Mouse (Mus musculus) ES-CJ7 (cell line): ENCODE results near the gene Dnah14.

Experiments used
- DNase-seq: peaks from one replicate; pipeline ENCODE4 v3.0.0; 2011; ENCODE audit warnings: low read depth, low spot score

Dnah14 gene

DNA sequence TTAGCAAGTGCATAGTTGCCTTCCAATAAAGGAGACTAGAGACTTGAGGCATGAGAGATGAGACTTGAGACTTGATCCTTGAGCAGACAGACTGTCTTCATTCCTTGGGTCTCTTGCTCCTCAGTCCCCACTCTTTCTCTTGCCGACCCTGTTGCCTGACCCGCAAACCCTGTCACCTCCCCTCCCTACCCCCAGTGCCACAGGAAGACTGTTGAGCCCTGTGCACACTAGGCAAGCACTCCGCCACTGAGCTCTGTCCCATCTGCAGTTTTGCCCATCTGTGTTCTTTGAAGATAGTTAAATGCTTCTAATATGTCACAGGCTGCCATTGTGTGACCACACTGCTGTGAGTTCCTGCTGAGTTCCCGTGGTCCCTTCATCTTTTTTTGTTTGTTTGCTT is 23.0 kb downstream of the Dnah14 start:
- no peak for DNase-seq

- no peak for DNase-seq
Observed at GRCm38 (mm10) chr1:181611118-181611517, 34.8 kb downstream of the Dnah14 start.

- peak; percentile 77 for DNase-seq
Observed at GRCm38 (mm10) chr1:181615866-181616491, 39.6 kb downstream of the Dnah14 start.

- DNase-seq, result peak; percentile 60
Observed at GRCm38 (mm10) chr1:181617332-181617731, 41.0 kb downstream of the Dnah14 start.

DNA sequence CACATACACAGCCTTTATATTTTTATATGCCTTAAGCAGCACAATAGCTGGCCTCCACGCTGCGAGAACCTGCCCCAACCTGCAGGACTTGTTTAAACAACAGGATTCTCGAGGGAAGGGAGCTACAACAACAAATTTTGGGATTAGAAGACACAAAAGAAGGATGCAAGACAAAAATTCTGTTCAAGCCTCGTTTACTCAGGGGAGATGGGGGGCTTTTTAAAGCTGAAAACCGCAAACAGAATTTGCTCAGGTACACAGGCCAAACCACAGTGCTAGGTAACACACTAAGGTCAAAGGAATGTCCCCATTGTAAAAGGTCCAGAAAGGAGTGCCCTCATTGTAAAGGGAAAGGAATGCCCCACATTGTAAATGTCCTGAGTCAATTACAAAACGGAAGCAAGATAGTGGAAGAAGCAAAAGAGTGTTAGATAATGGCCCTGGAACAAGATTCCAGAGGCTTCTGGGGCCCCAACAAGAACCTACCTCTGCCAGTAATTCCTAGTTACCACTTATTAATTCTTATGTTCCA is 46.9 kb downstream of the Dnah14 start:
- DNase-seq, result peak; percentile 64

GRCm38 (mm10) chr1:181624876-181625275 is 48.5 kb downstream of the Dnah14 start:
- DNase-seq, result no peak

GRCm38 (mm10) chr1:181628276-181628675 is 51.9 kb downstream of the Dnah14 start:
- no peak for DNase-seq

- DNase-seq, result no peak
Observed at GRCm38 (mm10) chr1:181631371-181631770, 55.0 kb downstream of the Dnah14 start.

- no peak for DNase-seq
Observed at GRCm38 (mm10) chr1:181637997-181638713, 61.8 kb downstream of the Dnah14 start.

GRCm38 (mm10) chr1:181640383-181640782 is 64.0 kb downstream of the Dnah14 start:
- no peak for DNase-seq

GRCm38 (mm10) chr1:181647467-181647866 is 71.1 kb downstream of the Dnah14 start:
- DNase-seq, result peak; percentile 45

DNA sequence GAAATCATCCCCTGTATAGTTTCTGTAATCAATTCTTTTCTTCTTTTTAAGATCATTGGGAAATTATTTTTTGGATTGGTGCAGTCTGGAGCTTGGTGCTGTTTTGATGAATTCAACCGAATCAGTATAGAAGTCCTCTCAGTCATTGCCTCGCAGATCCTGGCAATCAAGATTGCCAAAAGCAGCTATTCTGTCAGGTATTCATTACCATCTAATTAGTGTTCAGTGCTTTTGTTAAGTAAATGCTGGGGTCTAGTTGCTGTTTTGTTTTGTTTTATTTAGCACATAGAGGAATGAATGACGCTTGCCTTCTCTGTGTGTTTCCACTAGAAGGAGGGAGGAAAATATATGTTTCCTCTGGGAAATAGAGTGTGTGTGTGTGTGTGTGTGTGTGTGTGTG is 77.1 kb downstream of the Dnah14 start:
- DNase-seq, result no peak

- no peak for DNase-seq
Observed at GRCm38 (mm10) chr1:181656421-181656820, 80.1 kb downstream of the Dnah14 start.

- no peak for DNase-seq
Observed at GRCm38 (mm10) chr1:181666801-181667200, 90.4 kb downstream of the Dnah14 start.

- DNase-seq, result no peak
Observed at GRCm38 (mm10) chr1:181694729-181695498, 118.6 kb downstream of the Dnah14 start.

DNA sequence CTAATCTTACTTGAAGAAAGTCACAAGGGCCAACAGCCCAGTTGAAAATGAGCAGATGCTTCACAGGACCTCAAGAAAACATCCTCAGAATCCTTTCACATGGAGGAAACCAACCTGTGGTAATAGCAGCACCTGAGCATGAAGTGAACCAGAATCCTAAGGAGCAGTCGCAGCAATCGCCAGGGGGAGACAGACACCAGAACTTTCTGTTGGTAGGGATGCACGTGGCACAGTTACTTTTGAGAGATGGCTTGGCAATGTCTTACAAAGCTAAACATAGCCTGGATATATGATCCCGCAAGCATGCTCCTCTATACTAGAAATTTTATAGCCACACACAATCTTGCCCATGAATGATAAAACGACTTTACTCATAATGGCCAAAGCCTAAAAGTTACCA is 152.3 kb downstream of the Dnah14 start:
- peak; percentile 62 for DNase-seq

- DNase-seq, result no peak
Observed at GRCm38 (mm10) chr1:181733517-181733916, 157.2 kb downstream of the Dnah14 start.

- DNase-seq, result peak; percentile 82
Observed at GRCm38 (mm10) chr1:181740259-181740658, 163.9 kb downstream of the Dnah14 start.

GRCm38 (mm10) chr1:181742251-181742885 is 166.0 kb downstream of the Dnah14 start:
- DNase-seq, result peak; percentile 78

DNA sequence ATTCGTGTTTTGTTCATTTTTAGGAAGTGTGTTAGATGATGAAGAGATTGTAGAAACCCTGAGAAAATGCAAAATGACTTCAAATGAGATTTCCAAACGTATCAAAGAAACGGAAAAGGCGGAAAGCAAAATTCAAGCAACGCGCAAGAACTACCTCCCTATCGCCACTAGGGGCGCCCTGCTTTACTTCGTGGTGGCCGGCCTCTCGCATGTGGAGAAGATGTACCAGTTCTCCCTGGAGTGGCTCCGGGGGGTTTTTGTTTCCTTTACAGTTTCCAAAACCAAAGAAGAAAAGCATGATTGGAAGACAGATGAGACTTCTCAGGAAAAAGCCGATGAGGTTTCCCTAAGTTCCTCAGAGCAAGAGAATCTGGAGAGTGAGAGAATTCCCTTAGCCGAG is 193.0 kb downstream of the Dnah14 start:
- DNase-seq, result peak; percentile 74

- no peak for DNase-seq
Observed at GRCm38 (mm10) chr1:181771871-181772270, 195.5 kb downstream of the Dnah14 start.

DNA sequence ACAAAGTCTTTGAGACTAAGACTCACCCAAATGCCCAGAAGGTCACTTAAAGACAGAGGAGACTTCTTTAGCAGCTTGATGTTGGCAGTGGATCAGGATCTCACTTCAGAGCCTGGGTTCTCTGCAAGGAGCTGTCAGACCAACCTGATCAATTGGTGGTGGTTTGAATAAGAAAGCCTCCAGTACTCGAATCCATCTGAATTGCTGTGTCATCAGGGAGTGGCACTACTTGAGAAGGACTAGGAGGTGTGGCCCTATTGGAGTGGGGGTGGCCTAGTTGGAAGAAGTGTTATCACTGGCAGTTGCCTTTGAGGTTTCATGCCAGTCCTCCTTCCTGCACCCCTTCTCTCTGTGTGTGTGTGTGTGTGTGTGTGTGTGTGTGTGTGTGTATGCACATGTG is 200.2 kb downstream of the Dnah14 start:
- peak; percentile 74 for DNase-seq
